Comparison of ENCODE assay signal across 10 mouse cellular contexts in the genomic region with DNA sequence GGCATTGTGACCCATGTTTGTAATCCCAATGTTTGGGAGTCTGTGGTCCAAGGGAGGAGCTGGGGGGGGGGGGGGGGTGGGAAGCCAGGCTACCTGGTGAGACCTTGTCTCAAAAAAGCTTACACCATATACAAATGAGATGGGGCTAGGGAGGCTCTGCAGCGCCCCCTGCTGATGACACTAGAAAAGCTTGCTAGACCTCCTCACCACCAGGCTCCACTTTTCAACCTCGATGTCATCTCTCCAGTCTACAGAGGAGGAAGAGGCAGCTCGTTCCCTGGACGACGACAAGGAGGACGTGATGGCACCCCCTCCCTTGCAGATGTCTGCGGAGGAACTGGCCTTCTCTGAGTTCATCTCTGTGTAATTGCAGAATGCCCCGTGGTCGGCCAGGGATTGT. TPM values are rescaled to one million over a fixed set of nuclear protein-coding genes. Genes with fewer than 3 reads are reported as not detected.
DNase-seq lines count a peak whose midpoint lies in the region; ATAC-seq and TF ChIP-seq lines count a peak whose summit lies in the region.
"Had no signal": no experiment of that assay in that cellular context is flagged by ENCODE, and none has a peak within 500 bp of the region (broad histone marks: within the 10 kb centered on the region; RNA-seq: fewer than 3 reads in every experiment).

No protein-coding gene starts in this region.

- no peak for ATAC-seq in lung, embryonic 14.5 days (ENCODE audit: insufficient read depth)

- DNase-seq in gastrocnemius, adult 2 months = peak; percentile 70
- no peak for DNase-seq in gastrocnemius, postnatal 25 days
- DNase-seq in thymus, adult 2 months = peak; percentile 18
- no peak for DNase-seq in thymus, adult 18-20 months
- DNase-seq in cerebellum, adult 2 months = peak; percentile 69 to 75
- DNase-seq in induced T-regulatory cell, adult 2 months (ENCODE audit: low read depth) = peak; percentile 68
- DNase-seq in lung, embryonic 14.5 days = peak; percentile 70
- DNase-seq in thymus, postnatal 36 days = peak; percentile 12 to 21

- WGBS in thymus, adult 2 months = 22% methylated on average over 9 of the region's 9 CpGs
- 25% methylated on average over 9 of the region's 9 CpGs for WGBS in cerebellum, adult 2 months
- 21% methylated on average over 9 of the region's 9 CpGs for WGBS in lung, embryonic 14.5 days

- H3K36me3 ChIP-seq in thymus, adult 2 months (ENCODE audit: control insufficient read depth, insufficient read depth, low read length) = no peaks in the 10 kb centered on the region
- H3K36me3 ChIP-seq in lung, embryonic 14.5 days (ENCODE audit: insufficient read depth) = 0 out of 2 replicates have a peak, but pooled peaks cover 3% of the 10 kb centered on the region

- intact Hi-C loops in gastrocnemius, adult 2 months (cut with DNase I) = loop anchor here (5.0 kb wide), 1 partner anchor 137 kb away; no protein-coding TSS in a partner anchor

- no peak for TF ChIP-seq POLR2A in thymus, adult 2 months (IDR thresholded peaks at IDR 0.05; ENCODE audit: control insufficient read depth, extremely low read depth, insufficient read depth, low read length, poor library complexity)
- no peak for TF ChIP-seq POLR2A in cerebellum, adult 2 months (IDR thresholded peaks at IDR 0.05; ENCODE audit: borderline replicate concordance, insufficient read depth, low read length)

- H3K27me3 ChIP-seq in thymus, adult 2 months (ENCODE audit: control insufficient read depth, insufficient read depth, low read length) = no peaks in the 10 kb centered on the region
- H3K27me3 ChIP-seq in cerebellum, adult 2 months (ENCODE audit: control insufficient read depth, insufficient read depth, low read length) = no peaks in the 10 kb centered on the region
- H3K27me3 ChIP-seq in lung, embryonic 14.5 days (ENCODE audit: insufficient read depth, low read length) = no peaks in the 10 kb centered on the region
- H3K27me3 ChIP-seq: limb, embryonic 13.5 days had no signal

- H3K4me1 ChIP-seq in thymus, adult 2 months (replicated peaks; ENCODE audit: control insufficient read depth, insufficient read depth, low read length) = no peaks in the 10 kb centered on the region
- peaks cover 7% of the 10 kb centered on the region for H3K4me1 ChIP-seq in cerebellum, adult 2 months (ENCODE audit: control insufficient read depth, insufficient read depth, low read length)
- no peaks in the 10 kb centered on the region for H3K4me1 ChIP-seq in lung, embryonic 14.5 days (ENCODE audit: insufficient read depth)
- H3K4me1 ChIP-seq: embryonic facial prominence, embryonic 13.5 days; limb, embryonic 13.5 days had no signal

- H3K4me3 ChIP-seq in gastrocnemius, adult 2 months = no peak overlapping the region
- no peak overlapping the region for H3K4me3 ChIP-seq in thymus, adult 2 months (ENCODE audit: control insufficient read depth, insufficient read depth, low read length)
- no peak overlapping the region for H3K4me3 ChIP-seq in cerebellum, adult 2 months (replicated peaks; ENCODE audit: insufficient read depth, low read depth, low read length)
- no peak overlapping the region for H3K4me3 ChIP-seq in lung, embryonic 14.5 days (ENCODE audit: low read depth, low read length)
- H3K4me3 ChIP-seq: embryonic facial prominence, embryonic 13.5 days; limb, embryonic 13.5 days had no signal

- peak overlapping the region; percentile 86 for H3K27ac ChIP-seq in gastrocnemius, adult 2 months
- H3K27ac ChIP-seq in thymus, adult 2 months (ENCODE audit: control insufficient read depth, insufficient read depth, low read length) = no peak overlapping the region
- no peak overlapping the region for H3K27ac ChIP-seq in cerebellum, adult 2 months (ENCODE audit: insufficient read depth, low read length)
- H3K27ac ChIP-seq in lung, embryonic 14.5 days (ENCODE audit: low read depth) = no peak overlapping the region
- H3K27ac ChIP-seq: embryonic facial prominence, embryonic 13.5 days; limb, embryonic 13.5 days had no signal

- peak; percentile 75 for TF ChIP-seq CTCF in gastrocnemius, adult 2 months (IDR thresholded peaks at IDR 0.05)
- 0 out of 2 replicates have a peak, but pooled peaks have one; percentile 47 for TF ChIP-seq CTCF in thymus, adult 2 months (IDR thresholded peaks at IDR 0.05; ENCODE audit: borderline replicate concordance, control insufficient read depth, extremely low read depth, insufficient read depth, low read length, poor library complexity)
- peak; percentile 74 for TF ChIP-seq CTCF in cerebellum, adult 2 months (IDR thresholded peaks at IDR 0.05; ENCODE audit: borderline replicate concordance, insufficient read depth, low read depth, low read length)
- TF ChIP-seq CTCF in lung, embryonic 14.5 days (IDR thresholded peaks at IDR 0.05; ENCODE audit: low read depth) = peak; percentile 66

- H3K4me2 ChIP-seq in lung, embryonic 14.5 days = no peak overlapping the region
- H3K4me2 ChIP-seq: embryonic facial prominence, embryonic 13.5 days; limb, embryonic 13.5 days had no signal

- H3K9ac ChIP-seq in lung, embryonic 14.5 days = no peak overlapping the region
- H3K9ac ChIP-seq: limb, embryonic 13.5 days had no signal

- no peaks in the 10 kb centered on the region for H3K9me3 ChIP-seq in lung, embryonic 14.5 days (ENCODE audit: low read depth, low read length)
- H3K9me3 ChIP-seq: embryonic facial prominence, embryonic 13.5 days; limb, embryonic 13.5 days had no signal

RNA-seq across cellular contexts. Expression of gene Cd300lg, which starts 12.5 kb away (rescaled TPM):
- total RNA-seq in gastrocnemius, adult 2 months (2021) = 10 to 100 TPM; 17.6 to 18.9 TPM
- total RNA-seq in gastrocnemius, postnatal 25 days (2021) = 10 to 100 TPM; 13.1 to 16.5 TPM
- 12.5 and 18.3 TPM in 2 replicates for polyA plus RNA-seq in thymus, adult 2 months (2012; rRNA removed)
- polyA plus RNA-seq in cerebellum, adult 2 months (2012; rRNA removed) = 0.38 and 0.63 TPM in 2 replicates
- polyA plus RNA-seq in lung, embryonic 14.5 days (2014; fragmentation: Nextera tagmentation; extraction: Ambion mirVana) = 0.17 and 0.23 TPM in 2 replicates

RNA-seq across cellular contexts. Expression of gene Mpp3, which starts 25.6 kb away (rescaled TPM):
- total RNA-seq in gastrocnemius, adult 2 months (2021) = 10 to 100 TPM; 19.4 to 34.7 TPM
- total RNA-seq in gastrocnemius, postnatal 25 days (2021) = 10 to 100 TPM; 17.6 to 29.5 TPM
- 0.28 and 0.50 TPM in 2 replicates for polyA plus RNA-seq in thymus, adult 2 months (2012; rRNA removed)
- 158 and 185 TPM in 2 replicates for polyA plus RNA-seq in cerebellum, adult 2 months (2012; rRNA removed)
- polyA plus RNA-seq in lung, embryonic 14.5 days (2014; fragmentation: Nextera tagmentation; extraction: Ambion mirVana) = 4.0 and 4.9 TPM in 2 replicates

RNA-seq across cellular contexts. Expression of gene Mpp2, which starts 34.5 kb away (rescaled TPM):
- 1 to 10 TPM; 1.2 TPM for total RNA-seq in gastrocnemius, adult 2 months (2021)
- 1 to 10 TPM; 1.2 to 2.1 TPM for total RNA-seq in gastrocnemius, postnatal 25 days (2021)
- polyA plus RNA-seq in thymus, adult 2 months (2012; rRNA removed) = 3.7 and 3.8 TPM in 2 replicates
- polyA plus RNA-seq in cerebellum, adult 2 months (2012; rRNA removed) = 50.3 and 55.3 TPM in 2 replicates
- polyA plus RNA-seq in lung, embryonic 14.5 days (2014; fragmentation: Nextera tagmentation; extraction: Ambion mirVana) = 4.9 and 6.3 TPM in 2 replicates

RNA-seq across cellular contexts. Expression of gene Ppy, which starts 47.3 kb away (rescaled TPM):
- total RNA-seq in gastrocnemius, adult 2 months (2021) = not detected
- total RNA-seq in gastrocnemius, postnatal 25 days (2021) = not detected
- 11.8 TPM in 2 replicates for polyA plus RNA-seq in thymus, adult 2 months (2012; rRNA removed)
- not detected in 2 replicates for polyA plus RNA-seq in cerebellum, adult 2 months (2012; rRNA removed)
- polyA plus RNA-seq in lung, embryonic 14.5 days (2014; fragmentation: Nextera tagmentation; extraction: Ambion mirVana) = not detected in 2 replicates
- polyA plus RNA-seq: embryonic facial prominence, embryonic 13.5 days; limb, embryonic 13.5 days had no signal

RNA-seq across cellular contexts. Expression of gene Pyy, which starts 53.8 kb away (rescaled TPM):
- total RNA-seq in gastrocnemius, adult 2 months (2021) = not detected
- not detected for total RNA-seq in gastrocnemius, postnatal 25 days (2021)
- 51.8 and 53.2 TPM in 2 replicates for polyA plus RNA-seq in thymus, adult 2 months (2012; rRNA removed)
- 7.1 and 7.4 TPM in 2 replicates for polyA plus RNA-seq in cerebellum, adult 2 months (2012; rRNA removed)
- not detected in 2 replicates for polyA plus RNA-seq in lung, embryonic 14.5 days (2014; fragmentation: Nextera tagmentation; extraction: Ambion mirVana)
- polyA plus RNA-seq: embryonic facial prominence, embryonic 13.5 days; limb, embryonic 13.5 days had no signal

Comparison
In these comparisons a context has a peak if more than half of its experiments do, and no peak if none do; other contexts are left out.
1. DNase-seq: peak in gastrocnemius, adult 2 months (single experiment), thymus, adult 2 months (single experiment), cerebellum, adult 2 months (2 of 2), induced T-regulatory cell, adult 2 months (single experiment), lung, embryonic 14.5 days (single experiment) and thymus, postnatal 36 days (2 of 2); none in gastrocnemius, postnatal 25 days (single experiment) and thymus, adult 18-20 months (0 of 2).
2. RNA of gene Mpp3, which starts 25.6 kb away (polyA plus RNA-seq): 158 to 185 TPM in cerebellum, adult 2 months; 4.0 to 4.9 TPM in lung, embryonic 14.5 days and 0.28 to 0.50 TPM in thymus, adult 2 months; every median in the first group is over 10 times any median in the second.
3. Peak in every context shown above with its lines, with median percentiles within 50 percentile points of each other: CTCF ChIP-seq.